8 mouse cellular contexts compared by ENCODE assay signal in genomic region chrX:153360666-153361269, GRCm38 (mm10).
DNase-seq lines count a peak whose midpoint lies in the region; ATAC-seq and TF ChIP-seq lines count a peak whose summit lies in the region.

No protein-coding gene starts in this region.

- no peaks in the 10 kb centered on the region for H3K4me1 ChIP-seq in kidney, postnatal 0 days (replicated peaks; ENCODE audit: insufficient read depth, low read length)
- H3K4me1 ChIP-seq in embryonic facial prominence, embryonic 11.5 days (ENCODE audit: control insufficient read depth, insufficient read depth, low read length): no peaks in the 10 kb centered on the region
- no peaks in the 10 kb centered on the region for H3K4me1 ChIP-seq in hindbrain, postnatal 0 days (ENCODE audit: insufficient read depth, low read length)
- H3K4me1 ChIP-seq in midbrain, postnatal 0 days (ENCODE audit: insufficient read depth, low read length): no peaks in the 10 kb centered on the region

- no peaks in the 10 kb centered on the region for H3K36me3 ChIP-seq in kidney, postnatal 0 days (ENCODE audit: insufficient read depth, low read length)
- H3K36me3 ChIP-seq in embryonic facial prominence, embryonic 11.5 days (replicated peaks; ENCODE audit: control insufficient read depth, insufficient read depth, low read depth, low read length): no peaks in the 10 kb centered on the region
- H3K36me3 ChIP-seq in hindbrain, postnatal 0 days (ENCODE audit: insufficient read depth, low read length): no peaks in the 10 kb centered on the region
- no peaks in the 10 kb centered on the region for H3K36me3 ChIP-seq in midbrain, postnatal 0 days (ENCODE audit: insufficient read depth, low read length)

- H3K4me2 ChIP-seq in kidney, postnatal 0 days (ENCODE audit: low read length): peak overlapping the region; percentile 68
- peak overlapping the region; percentile 75 for H3K4me2 ChIP-seq in embryonic facial prominence, embryonic 11.5 days (ENCODE audit: low read depth, low read length)
- peak overlapping the region; percentile 63 for H3K4me2 ChIP-seq in hindbrain, postnatal 0 days (ENCODE audit: low read depth, low read length)
- peak overlapping the region; percentile 56 for H3K4me2 ChIP-seq in midbrain, postnatal 0 days (ENCODE audit: low read depth, low read length, poor library complexity, severe bottlenecking)

- DNase-seq in kidney, postnatal 0 days (ENCODE audit: low spot score): no peak
- no peak for DNase-seq in kidney, adult 9 months
- DNase-seq in embryonic facial prominence, embryonic 11.5 days (ENCODE audit: low spot score): no peak
- DNase-seq in hindbrain, postnatal 0 days (ENCODE audit: low spot score): peak; percentile 4
- no peak for DNase-seq in midbrain, postnatal 0 days (ENCODE audit: low spot score)
- no peak for DNase-seq in adrenal gland, postnatal 36 days
- DNase-seq in spleen, postnatal 4 days (ENCODE audit: low spot score in 2 of 2): no peak
- no peak for DNase-seq in kidney, postnatal 25 days

- no peak overlapping the region for H3K9ac ChIP-seq in kidney, postnatal 0 days (ENCODE audit: low read depth, low read length)
- H3K9ac ChIP-seq in embryonic facial prominence, embryonic 11.5 days (replicated peaks; ENCODE audit: low read length): no peak overlapping the region
- peak overlapping the region; percentile 45; the same call in 1 of the 2 replicates for H3K9ac ChIP-seq in hindbrain, postnatal 0 days (replicated peaks; ENCODE audit: low read length)
- H3K9ac ChIP-seq in midbrain, postnatal 0 days (replicated peaks; ENCODE audit: low read length, poor library complexity, severe bottlenecking): peak overlapping the region; percentile 48

- H3K9me3 ChIP-seq in kidney, postnatal 0 days (replicated peaks; ENCODE audit: low read length): no peaks in the 10 kb centered on the region
- no peaks in the 10 kb centered on the region for H3K9me3 ChIP-seq in embryonic facial prominence, embryonic 11.5 days (replicated peaks; ENCODE audit: control insufficient read depth, low read length)
- no peaks in the 10 kb centered on the region for H3K9me3 ChIP-seq in hindbrain, postnatal 0 days (ENCODE audit: low read length)
- H3K9me3 ChIP-seq in midbrain, postnatal 0 days (ENCODE audit: low read length): no peaks in the 10 kb centered on the region

- WGBS in kidney, postnatal 0 days: 33% methylated on average over 9 of the region's 9 CpGs
- WGBS in embryonic facial prominence, embryonic 11.5 days: 19% methylated on average over 9 of the region's 9 CpGs
- WGBS in hindbrain, postnatal 0 days: 35% methylated on average over 9 of the region's 9 CpGs
- WGBS in midbrain, postnatal 0 days: 25% methylated on average over 9 of the region's 9 CpGs

- H3K4me3 ChIP-seq in kidney, postnatal 0 days (replicated peaks; ENCODE audit: low read depth, low read length): peak overlapping the region; percentile 45
- no peak overlapping the region; the same call in 1 of the 2 replicates for H3K4me3 ChIP-seq in embryonic facial prominence, embryonic 11.5 days (ENCODE audit: low read depth, low read length)
- peak overlapping the region; percentile 41 for H3K4me3 ChIP-seq in hindbrain, postnatal 0 days (ENCODE audit: low read length)
- peak overlapping the region; percentile 44 for H3K4me3 ChIP-seq in midbrain, postnatal 0 days (ENCODE audit: low read depth, low read length)

- no peaks in the 10 kb centered on the region for H3K27me3 ChIP-seq in kidney, postnatal 0 days (ENCODE audit: insufficient read depth, low read length)
- H3K27me3 ChIP-seq in embryonic facial prominence, embryonic 11.5 days (ENCODE audit: control insufficient read depth, insufficient read depth, low read length): no peaks in the 10 kb centered on the region; the same call in 1 of the 2 replicates
- H3K27me3 ChIP-seq in hindbrain, postnatal 0 days (ENCODE audit: insufficient read depth, low read length): no peaks in the 10 kb centered on the region
- H3K27me3 ChIP-seq in midbrain, postnatal 0 days (ENCODE audit: insufficient read depth, low read length): no peaks in the 10 kb centered on the region

- H3K27ac ChIP-seq in kidney, postnatal 0 days: no peak overlapping the region
- H3K27ac ChIP-seq in embryonic facial prominence, embryonic 11.5 days (replicated peaks; ENCODE audit: low read depth, low read length): no peak overlapping the region
- no peak overlapping the region for H3K27ac ChIP-seq in hindbrain, postnatal 0 days
- H3K27ac ChIP-seq in midbrain, postnatal 0 days (ENCODE audit: low read depth, low read length): no peak overlapping the region

- no peak for ATAC-seq in kidney, postnatal 0 days (replicated peaks; ENCODE audit: low FRiP score, low read depth)
- no peak for ATAC-seq in embryonic facial prominence, embryonic 11.5 days (replicated peaks; ENCODE audit: insufficient number of reproducible peaks, low FRiP score, low TSS enrichment, low read depth)
- ATAC-seq in hindbrain, postnatal 0 days: peak; percentile 61; the same call in 1 of the 2 replicates
- peak; percentile 50 for ATAC-seq in midbrain, postnatal 0 days (ENCODE audit: low FRiP score)

- TF ChIP-seq CTCF in kidney, postnatal 0 days (IDR thresholded peaks at IDR 0.05; ENCODE audit: low read depth): no peak
- no peak for TF ChIP-seq CTCF in hindbrain, postnatal 0 days (IDR thresholded peaks at IDR 0.05; ENCODE audit: low read depth)
- no peak for TF ChIP-seq CTCF in midbrain, postnatal 0 days (IDR thresholded peaks at IDR 0.05)

Comparison
In these comparisons a context has a peak if more than half of its experiments do, and no peak if none do; other contexts are left out.
1. ATAC-seq: peak in hindbrain, postnatal 0 days (single experiment) and midbrain, postnatal 0 days (single experiment); none in kidney, postnatal 0 days (single experiment) and embryonic facial prominence, embryonic 11.5 days (single experiment).
2. H3K9ac ChIP-seq: peak in hindbrain, postnatal 0 days (single experiment) and midbrain, postnatal 0 days (single experiment); none in kidney, postnatal 0 days (single experiment) and embryonic facial prominence, embryonic 11.5 days (single experiment).
3. Peak in every context shown above with its lines, with median percentiles within 50 percentile points of each other: H3K4me2 ChIP-seq.